ENCODE assay signal across 11 mouse cellular contexts in genomic region chr14:45325471-45325870, GRCm38 (mm10). TPM values are rescaled to one million over a fixed set of nuclear protein-coding genes. Genes with fewer than 3 reads are reported as not detected.
A peak's percentile ranks its signal among the peaks of the same experiment; 100 is the strongest.
DNase-seq lines count a peak whose midpoint lies in the region; ATAC-seq and TF ChIP-seq lines count a peak whose summit lies in the region.
"Had no signal": no experiment of that assay in that cellular context is flagged by ENCODE, and none has a peak within 500 bp of the region (broad histone marks: within the 10 kb centered on the region; RNA-seq: fewer than 3 reads in every experiment).

No protein-coding gene starts in this region.

- no peak overlapping the region for H3K4me2 ChIP-seq in embryonic facial prominence, embryonic 11.5 days (ENCODE audit: low read depth, low read length)
- no peak overlapping the region for H3K4me2 ChIP-seq in hindbrain, embryonic 16.5 days (ENCODE audit: low read length)
- H3K4me2 ChIP-seq: heart, embryonic 12.5 days; lung, embryonic 15.5 days had no signal

- H3K4me3 ChIP-seq in embryonic facial prominence, embryonic 11.5 days (ENCODE audit: low read depth, low read length): no peak overlapping the region
- H3K4me3 ChIP-seq in embryonic facial prominence, embryonic 10.5 days: no peak overlapping the region
- H3K4me3 ChIP-seq in thymus, adult 2 months (ENCODE audit: control insufficient read depth, insufficient read depth, low read length): no peak overlapping the region
- no peak overlapping the region for H3K4me3 ChIP-seq in hindbrain, embryonic 16.5 days (ENCODE audit: low read length)
- H3K4me3 ChIP-seq: forebrain, embryonic 10.5 days; heart, embryonic 12.5 days; lung, embryonic 15.5 days had no signal

- H3K27me3 ChIP-seq in embryonic facial prominence, embryonic 11.5 days (ENCODE audit: control insufficient read depth, insufficient read depth, low read length): no peaks in the 10 kb centered on the region
- no peaks in the 10 kb centered on the region for H3K27me3 ChIP-seq in embryonic facial prominence, embryonic 10.5 days (replicated peaks; ENCODE audit: low read depth, poor library complexity, severe bottlenecking)
- no peaks in the 10 kb centered on the region for H3K27me3 ChIP-seq in thymus, adult 2 months (ENCODE audit: control insufficient read depth, insufficient read depth, low read length)
- no peaks in the 10 kb centered on the region for H3K27me3 ChIP-seq in hindbrain, embryonic 16.5 days (replicated peaks; ENCODE audit: control insufficient read depth, insufficient read depth, low read length)
- H3K27me3 ChIP-seq: heart, embryonic 12.5 days; lung, embryonic 15.5 days had no signal

- no peak overlapping the region for H3K27ac ChIP-seq in embryonic facial prominence, embryonic 11.5 days (replicated peaks; ENCODE audit: low read depth, low read length)
- no peak overlapping the region for H3K27ac ChIP-seq in embryonic facial prominence, embryonic 10.5 days (replicated peaks)
- H3K27ac ChIP-seq in thymus, adult 2 months (ENCODE audit: control insufficient read depth, insufficient read depth, low read length): no peak overlapping the region
- H3K27ac ChIP-seq in hindbrain, embryonic 16.5 days (ENCODE audit: low read depth, low read length): no peak overlapping the region
- H3K27ac ChIP-seq: forebrain, embryonic 10.5 days; lung, embryonic 15.5 days had no signal

- H3K36me3 ChIP-seq in embryonic facial prominence, embryonic 11.5 days (replicated peaks; ENCODE audit: control insufficient read depth, insufficient read depth, low read depth, low read length): no peaks in the 10 kb centered on the region
- no peaks in the 10 kb centered on the region for H3K36me3 ChIP-seq in embryonic facial prominence, embryonic 10.5 days (replicated peaks)
- H3K36me3 ChIP-seq in thymus, adult 2 months (ENCODE audit: control insufficient read depth, insufficient read depth, low read length): no peaks in the 10 kb centered on the region
- no peaks in the 10 kb centered on the region for H3K36me3 ChIP-seq in hindbrain, embryonic 16.5 days (ENCODE audit: control insufficient read depth, insufficient read depth, low read length)
- H3K36me3 ChIP-seq: forebrain, embryonic 10.5 days; heart, embryonic 12.5 days; lung, embryonic 15.5 days had no signal

- no peaks in the 10 kb centered on the region for H3K9me3 ChIP-seq in embryonic facial prominence, embryonic 11.5 days (replicated peaks; ENCODE audit: control insufficient read depth, low read length)
- no peaks in the 10 kb centered on the region for H3K9me3 ChIP-seq in embryonic facial prominence, embryonic 10.5 days
- no peaks in the 10 kb centered on the region for H3K9me3 ChIP-seq in hindbrain, embryonic 16.5 days (ENCODE audit: control insufficient read depth, low read length)
- H3K9me3 ChIP-seq: forebrain, embryonic 10.5 days; heart, embryonic 12.5 days; lung, embryonic 15.5 days had no signal

- ATAC-seq in embryonic facial prominence, embryonic 11.5 days (replicated peaks; ENCODE audit: insufficient number of reproducible peaks, low FRiP score, low TSS enrichment, low read depth): no peak
- ATAC-seq in hindbrain, embryonic 16.5 days: no peak

- H3K4me1 ChIP-seq in embryonic facial prominence, embryonic 11.5 days (ENCODE audit: control insufficient read depth, insufficient read depth, low read length): no peaks in the 10 kb centered on the region
- peaks cover 7% of the 10 kb centered on the region; the same call in 1 of the 2 replicates for H3K4me1 ChIP-seq in embryonic facial prominence, embryonic 10.5 days
- H3K4me1 ChIP-seq in thymus, adult 2 months (replicated peaks; ENCODE audit: control insufficient read depth, insufficient read depth, low read length): peaks cover 8% of the 10 kb centered on the region
- no peaks in the 10 kb centered on the region for H3K4me1 ChIP-seq in hindbrain, embryonic 16.5 days (ENCODE audit: control insufficient read depth, insufficient read depth, low read depth, low read length)

- DNase-seq in embryonic facial prominence, embryonic 11.5 days (ENCODE audit: low spot score): peak; percentile 9
- DNase-seq in embryonic facial prominence, embryonic 10.5 days (ENCODE audit: low spot score): no peak
- peak; percentile 95 for DNase-seq in 3T3-L1 (ENCODE audit: low read depth, low spot score)
- DNase-seq in adrenal gland, postnatal 25 days: peak; percentile 15
- peak; percentile 49 for DNase-seq in lung, postnatal 10 days
- no peak for DNase-seq in thymus, adult 2 months
- DNase-seq in layer of hippocampus, postnatal 36 days: no peak

- no peak for TF ChIP-seq POLR2A in thymus, adult 2 months (IDR thresholded peaks at IDR 0.05; ENCODE audit: control insufficient read depth, extremely low read depth, insufficient read depth, low read length, poor library complexity)

- no peak overlapping the region for H3K9ac ChIP-seq in embryonic facial prominence, embryonic 11.5 days (replicated peaks; ENCODE audit: low read length)
- H3K9ac ChIP-seq in hindbrain, embryonic 16.5 days (ENCODE audit: low read depth, low read length): no peak overlapping the region
- H3K9ac ChIP-seq: heart, embryonic 12.5 days; lung, embryonic 15.5 days had no signal

- no peak for TF ChIP-seq CTCF in thymus, adult 2 months (IDR thresholded peaks at IDR 0.05; ENCODE audit: borderline replicate concordance, control insufficient read depth, extremely low read depth, insufficient read depth, low read length, poor library complexity)

RNA-seq across cellular contexts. Expression of gene Psmc6, which starts 4.1 kb away (rescaled TPM):
- 254 and 268 TPM in 2 replicates for polyA plus RNA-seq in embryonic facial prominence, embryonic 11.5 days (2014; fragmentation: Nextera tagmentation; extraction: Ambion mirVana)
- 206 and 210 TPM in 2 replicates for polyA plus RNA-seq in embryonic facial prominence, embryonic 10.5 days (2016; fragmentation: Nextera tagmentation; extraction: Ambion mirVana)
- 122 and 142 TPM in 2 replicates for total RNA-seq in adrenal gland, postnatal 25 days (2021)
- polyA plus RNA-seq in thymus, adult 2 months (2012; rRNA removed): 29.4 and 38.0 TPM in 2 replicates
- polyA plus RNA-seq in hindbrain, embryonic 16.5 days (2015; fragmentation: Nextera tagmentation; extraction: Ambion mirVana): 143 and 148 TPM in 2 replicates
- total RNA-seq in layer of hippocampus, postnatal 36 days (2021): 100 to 1,000 TPM in 1 of 2 experiments, 10 to 100 TPM in 1; 96.8 to 106 TPM

RNA-seq across cellular contexts. Expression of gene Ero1l, which starts 6.9 kb away (rescaled TPM):
- 32.8 and 41.7 TPM in 2 replicates for polyA plus RNA-seq in embryonic facial prominence, embryonic 11.5 days (2014; fragmentation: Nextera tagmentation; extraction: Ambion mirVana)
- polyA plus RNA-seq in embryonic facial prominence, embryonic 10.5 days (2016; fragmentation: Nextera tagmentation; extraction: Ambion mirVana): 32.7 and 35.5 TPM in 2 replicates
- 41.0 and 47.2 TPM in 2 replicates for total RNA-seq in adrenal gland, postnatal 25 days (2021)
- polyA plus RNA-seq in thymus, adult 2 months (2012; rRNA removed): 7.5 and 8.6 TPM in 2 replicates
- polyA plus RNA-seq in hindbrain, embryonic 16.5 days (2015; fragmentation: Nextera tagmentation; extraction: Ambion mirVana): 21.5 and 24.8 TPM in 2 replicates
- total RNA-seq in layer of hippocampus, postnatal 36 days (2021): 10 to 100 TPM; 34.1 to 34.9 TPM

RNA-seq across cellular contexts. Expression of gene Styx, which starts 25.4 kb away (rescaled TPM):
- 33.4 and 40.5 TPM in 2 replicates for polyA plus RNA-seq in embryonic facial prominence, embryonic 11.5 days (2014; fragmentation: Nextera tagmentation; extraction: Ambion mirVana)
- 41.3 and 49.3 TPM in 2 replicates for polyA plus RNA-seq in embryonic facial prominence, embryonic 10.5 days (2016; fragmentation: Nextera tagmentation; extraction: Ambion mirVana)
- total RNA-seq in adrenal gland, postnatal 25 days (2021): 20.9 and 31.1 TPM in 2 replicates
- 22.6 and 44.7 TPM in 2 replicates for polyA plus RNA-seq in thymus, adult 2 months (2012; rRNA removed)
- 50.6 and 64.1 TPM in 2 replicates for polyA plus RNA-seq in hindbrain, embryonic 16.5 days (2015; fragmentation: Nextera tagmentation; extraction: Ambion mirVana)
- 10 to 100 TPM; 19.5 to 22.4 TPM for total RNA-seq in layer of hippocampus, postnatal 36 days (2021)

Comparison
In these comparisons a context has a peak if more than half of its experiments do, and no peak if none do; other contexts are left out.
1. DNase-seq: peak in embryonic facial prominence, embryonic 11.5 days (single experiment), 3T3-L1 (single experiment), adrenal gland, postnatal 25 days (single experiment) and lung, postnatal 10 days (single experiment); none in embryonic facial prominence, embryonic 10.5 days (single experiment), thymus, adult 2 months (single experiment) and layer of hippocampus, postnatal 36 days (0 of 2).